Mouse (Mus musculus) spleen, adult 2 months (tissue): ENCODE measurements around the gene Wars.

Experiments
- CTCF ChIP-seq: fragments of 200-500 bp; IDR thresholded peaks from 2 replicates; pipeline ENCODE4 v1.5.1; 2011; ENCODE audit warnings: mild to moderate bottlenecking, inconsistent platforms; ENCODE audit not compliant: insufficient read depth, insufficient read length, insufficient replicate concordance; ENCODE audit errors: extremely low read depth
- POLR2A ChIP-seq: fragments of 200-500 bp; IDR thresholded peaks from 2 replicates; pipeline ENCODE4 v1.6.1; 2011; ENCODE audit warnings: low read depth, low read length, inconsistent platforms

- TF ChIP-seq CTCF (no peak), POLR2A (no peak)
Observed at GRCm38 (mm10) chr12:108857109-108857508, 36.9 kb downstream of the Wars start.
